8 mouse cellular contexts compared by ENCODE assay signal in genomic region chr3:52196936-52197246, GRCm38 (mm10).
DNase-seq lines count a peak whose midpoint lies in the region; ATAC-seq and TF ChIP-seq lines count a peak whose summit lies in the region.

No protein-coding gene starts in this region.

- H3K4me3 ChIP-seq in kidney, embryonic 14.5 days (ENCODE audit: low read length), result no peak overlapping the region
- no peak overlapping the region for H3K4me3 ChIP-seq in embryonic facial prominence, embryonic 13.5 days
- 0 out of 2 replicates have a peak overlapping the region, but pooled peaks have one; percentile 40 for H3K4me3 ChIP-seq in hindbrain, embryonic 13.5 days
- H3K4me3 ChIP-seq in myocyte, result peak overlapping the region; percentile 15

- H3K4me2 ChIP-seq in kidney, embryonic 14.5 days (replicated peaks; ENCODE audit: low read depth, low read length), result peak overlapping the region; percentile 73; the same call in 1 of the 2 replicates
- H3K4me2 ChIP-seq in embryonic facial prominence, embryonic 13.5 days, result peak overlapping the region; percentile 78
- peak overlapping the region; percentile 77 for H3K4me2 ChIP-seq in hindbrain, embryonic 13.5 days
- peak overlapping the region; percentile 97 for H3K4me2 ChIP-seq in myocyte (ENCODE audit: low read depth)

- no peak for DNase-seq in kidney, postnatal 10 days
- no peak for DNase-seq in frontal cortex, postnatal 14 days (ENCODE audit: low spot score in 2 of 2)
- DNase-seq in left cerebral cortex, adult 18-20 months (ENCODE audit: low spot score in 2 of 2), result no peak
- no peak for DNase-seq in layer of hippocampus, postnatal 25 days (ENCODE audit: extremely low spot score in 1 of 2, low spot score in 1 of 2)

- H3K27me3 ChIP-seq in kidney, embryonic 14.5 days (ENCODE audit: control insufficient read depth, insufficient read depth, low read length), result no peaks in the 10 kb centered on the region
- no peaks in the 10 kb centered on the region for H3K27me3 ChIP-seq in embryonic facial prominence, embryonic 13.5 days
- H3K27me3 ChIP-seq in hindbrain, embryonic 13.5 days, result no peaks in the 10 kb centered on the region
- H3K27me3 ChIP-seq in myocyte (ENCODE audit: control insufficient read depth, insufficient read depth, insufficient read length), result no peaks in the 10 kb centered on the region

- TF ChIP-seq POLR2A in myocyte (IDR thresholded peaks at IDR 0.05; ENCODE audit: insufficient read length, low read depth), result no peak

- H3K4me1 ChIP-seq in kidney, embryonic 14.5 days (ENCODE audit: control insufficient read depth, insufficient read depth, low read length), result peaks cover 12% of the 10 kb centered on the region
- peaks cover 38% of the 10 kb centered on the region for H3K4me1 ChIP-seq in embryonic facial prominence, embryonic 13.5 days
- peaks cover 19% of the 10 kb centered on the region for H3K4me1 ChIP-seq in hindbrain, embryonic 13.5 days (replicated peaks)

- H3ac ChIP-seq in myocyte (ENCODE audit: control insufficient read depth, insufficient read length), result no peak overlapping the region

- H3K36me3 ChIP-seq in kidney, embryonic 14.5 days (ENCODE audit: control insufficient read depth, insufficient read depth, low read length), result no peaks in the 10 kb centered on the region
- no peaks in the 10 kb centered on the region for H3K36me3 ChIP-seq in embryonic facial prominence, embryonic 13.5 days
- H3K36me3 ChIP-seq in hindbrain, embryonic 13.5 days, result no peaks in the 10 kb centered on the region
- no peaks in the 10 kb centered on the region for H3K36me3 ChIP-seq in myocyte (ENCODE audit: control insufficient read depth, insufficient read depth)

- no peak overlapping the region; the same call in 1 of the 2 replicates for H3K27ac ChIP-seq in kidney, embryonic 14.5 days (ENCODE audit: low read depth, low read length)
- no peak overlapping the region for H3K27ac ChIP-seq in embryonic facial prominence, embryonic 13.5 days
- peak overlapping the region; percentile 94 for H3K27ac ChIP-seq in hindbrain, embryonic 13.5 days

- no peak for ATAC-seq in kidney, embryonic 14.5 days (ENCODE audit: low FRiP score, low TSS enrichment)
- ATAC-seq in embryonic facial prominence, embryonic 13.5 days (ENCODE audit: insufficient number of reproducible peaks, insufficient read depth, low FRiP score, low TSS enrichment, low read depth), result no peak
- peak; percentile 2; the same call in 1 of the 2 replicates for ATAC-seq in hindbrain, embryonic 13.5 days (ENCODE audit: low FRiP score)

- H3K79me2 ChIP-seq in myocyte (ENCODE audit: control insufficient read depth, insufficient read depth), result no peaks in the 10 kb centered on the region

- peak overlapping the region; percentile 63; the same call in 1 of the 2 replicates for H3K9ac ChIP-seq in kidney, embryonic 14.5 days (ENCODE audit: low read depth, low read length)
- H3K9ac ChIP-seq in embryonic facial prominence, embryonic 13.5 days, result peak overlapping the region; percentile 80; the same call in 1 of the 2 replicates
- H3K9ac ChIP-seq in hindbrain, embryonic 13.5 days, result peak overlapping the region; percentile 85

- WGBS in kidney, embryonic 14.5 days, result 75% methylated on average over 2 of the region's 2 CpGs
- 66% methylated on average over 2 of the region's 2 CpGs for WGBS in embryonic facial prominence, embryonic 13.5 days
- WGBS in hindbrain, embryonic 13.5 days, result 50% methylated on average over 2 of the region's 2 CpGs

- H3K9me3 ChIP-seq in kidney, embryonic 14.5 days (ENCODE audit: control insufficient read depth, low read length), result no peaks in the 10 kb centered on the region
- H3K9me3 ChIP-seq in embryonic facial prominence, embryonic 13.5 days, result no peaks in the 10 kb centered on the region
- no peaks in the 10 kb centered on the region for H3K9me3 ChIP-seq in hindbrain, embryonic 13.5 days

TF ChIP-seq in myocyte, 11 proteins besides CTCF, POLR2A, EP300 and RAD21:
- TF ChIP-seq E2F4 (IDR thresholded peaks at IDR 0.05; ENCODE audit: insufficient read depth), result no peak
- no peak for TF ChIP-seq MYOD1 (IDR thresholded peaks at IDR 0.05; ENCODE audit: control insufficient read depth in 1 of 3, insufficient read length in 2 of 3, low read depth in 2 of 3)
- no peak for TF ChIP-seq MAX (IDR thresholded peaks at IDR 0.05; ENCODE audit: low read depth)
- TF ChIP-seq USF1 (IDR thresholded peaks at IDR 0.05; ENCODE audit: low read depth), result no peak
- no peak for TF ChIP-seq TCF12 (IDR thresholded peaks at IDR 0.05; ENCODE audit: insufficient read depth, poor library complexity, severe bottlenecking)
- TF ChIP-seq TCF3 (IDR thresholded peaks at IDR 0.05; ENCODE audit: insufficient read length, low read depth), result no peak
- no peak for TF ChIP-seq SRF (IDR thresholded peaks at IDR 0.05; ENCODE audit: control insufficient read depth, insufficient read length, low read depth)
- TF ChIP-seq REST (IDR thresholded peaks at IDR 0.05; ENCODE audit: insufficient read depth, insufficient read length), result no peak
- no peak for TF ChIP-seq CEBPB (IDR thresholded peaks at IDR 0.05; ENCODE audit: insufficient read depth, poor library complexity, severe bottlenecking)
- no peak for TF ChIP-seq MYOG (IDR thresholded peaks at IDR 0.05; ENCODE audit: control insufficient read depth in 1 of 3, insufficient read depth in 1 of 3, insufficient read length in 2 of 3, low read depth in 2 of 3)
- no peak for TF ChIP-seq POLR2AphosphoS2 (IDR thresholded peaks at IDR 0.05; ENCODE audit: insufficient read length, low read depth)

Comparison
In these comparisons a context has a peak if more than half of its experiments do, and no peak if none do; other contexts are left out.
1. H3K4me3 ChIP-seq: peak in hindbrain, embryonic 13.5 days (single experiment) and myocyte (single experiment); none in kidney, embryonic 14.5 days (single experiment) and embryonic facial prominence, embryonic 13.5 days (single experiment).
2. Peak in every context shown above with its lines, with median percentiles within 50 percentile points of each other: H3K4me2 ChIP-seq and H3K9ac ChIP-seq.